Mouse (Mus musculus): Measurements from ENCODE around the gene Prph2. TPM values are rescaled to one million over a fixed set of nuclear protein-coding genes. Genes with fewer than 3 reads are reported as not detected.

Gene Prph2
- polyA plus RNA-seq, 1 experiment from 2014 or later, result not detected

GRCm38 (mm10) chr17:46972603-46973002, 62.3 kb downstream of the Prph2 start:
- ATAC-seq (ENCODE audit: insufficient read depth, low FRiP score), result no peak
- Histone ChIP-seq H3K27ac (ENCODE audit: low read length) (no peak overlapping the region), H3K4me1 (ENCODE audit: control insufficient read depth, insufficient read depth, low read length) (no peaks in the 10 kb centered on the region), H3K27me3 (ENCODE audit: control insufficient read depth, insufficient read depth, low read length) (no peaks in the 10 kb centered on the region), H3K36me3 (ENCODE audit: control insufficient read depth, insufficient read depth, low read length) (peaks cover 40% of the 10 kb centered on the region), H3K4me2 (ENCODE audit: low read depth, low read length) (no peak overlapping the region), H3K4me3 (replicated peaks; ENCODE audit: low read length) (no peak overlapping the region), H3K9ac (ENCODE audit: low read length) (no peak overlapping the region), H3K9me3 (replicated peaks; ENCODE audit: control insufficient read depth, low read length) (no peaks in the 10 kb centered on the region)
- WGBS, result 94% methylated on average over 7 of the region's 7 CpGs

Other genes with a start within 250 kb of the Prph2 start
- gene Rrp36, start 236.1 kb upstream of the Prph2 start, polyA plus RNA-seq (2015; fragmentation: Nextera tagmentation; extraction: Ambion mirVana), result 49.7 and 52.4 TPM in 2 replicates
- 148 and 160 TPM in 2 replicates for gene Mea1, start 231.7 kb upstream of the Prph2 start, polyA plus RNA-seq (2015; fragmentation: Nextera tagmentation; extraction: Ambion mirVana)
- gene Klhdc3, start 229.5 kb upstream of the Prph2 start, polyA plus RNA-seq (2015; fragmentation: Nextera tagmentation; extraction: Ambion mirVana), result 110 and 113 TPM in 2 replicates
- 71.7 and 82.4 TPM in 2 replicates for gene Ppp2r5d, start 205.3 kb upstream of the Prph2 start, polyA plus RNA-seq (2015; fragmentation: Nextera tagmentation; extraction: Ambion mirVana)
- 14.7 and 15.0 TPM in 2 replicates for gene Pex6, start 199.0 kb upstream of the Prph2 start, polyA plus RNA-seq (2015; fragmentation: Nextera tagmentation; extraction: Ambion mirVana)
- gene Gnmt, start 181.3 kb upstream of the Prph2 start, polyA plus RNA-seq (2015; fragmentation: Nextera tagmentation; extraction: Ambion mirVana), result 17.1 and 21.8 TPM in 2 replicates
- 70.7 and 74.0 TPM in 2 replicates for gene Cnpy3, start 158.2 kb upstream of the Prph2 start, polyA plus RNA-seq (2015; fragmentation: Nextera tagmentation; extraction: Ambion mirVana)
- gene Ptcra, start 146.7 kb upstream of the Prph2 start, polyA plus RNA-seq (2015; fragmentation: Nextera tagmentation; extraction: Ambion mirVana), result 0.17 TPM in 1 of 2 replicates, not detected in the other
- gene 2310039H08Rik, start 137.8 kb upstream of the Prph2 start, polyA plus RNA-seq (2015; fragmentation: Nextera tagmentation; extraction: Ambion mirVana), result 76.2 and 83.8 TPM in 2 replicates
- gene Rpl7l1, start 127.8 kb upstream of the Prph2 start, polyA plus RNA-seq (2015; fragmentation: Nextera tagmentation; extraction: Ambion mirVana), result 151 and 155 TPM in 2 replicates
- 3.4 and 4.0 TPM in 2 replicates for gene Bicral, start 52.0 kb upstream of the Prph2 start, polyA plus RNA-seq (2015; fragmentation: Nextera tagmentation; extraction: Ambion mirVana)
- 25.8 and 34.8 TPM in 2 replicates for gene Tbcc, start 19.8 kb upstream of the Prph2 start, polyA plus RNA-seq (2015; fragmentation: Nextera tagmentation; extraction: Ambion mirVana)
- 12.4 and 14.4 TPM in 2 replicates for gene Ubr2, start 100.1 kb downstream of the Prph2 start, polyA plus RNA-seq (2015; fragmentation: Nextera tagmentation; extraction: Ambion mirVana)

All from stomach, embryonic 16.5 days (tissue).